Mouse (Mus musculus): ENCODE results near the gene Mknk2.

Gene Mknk2

DNA sequence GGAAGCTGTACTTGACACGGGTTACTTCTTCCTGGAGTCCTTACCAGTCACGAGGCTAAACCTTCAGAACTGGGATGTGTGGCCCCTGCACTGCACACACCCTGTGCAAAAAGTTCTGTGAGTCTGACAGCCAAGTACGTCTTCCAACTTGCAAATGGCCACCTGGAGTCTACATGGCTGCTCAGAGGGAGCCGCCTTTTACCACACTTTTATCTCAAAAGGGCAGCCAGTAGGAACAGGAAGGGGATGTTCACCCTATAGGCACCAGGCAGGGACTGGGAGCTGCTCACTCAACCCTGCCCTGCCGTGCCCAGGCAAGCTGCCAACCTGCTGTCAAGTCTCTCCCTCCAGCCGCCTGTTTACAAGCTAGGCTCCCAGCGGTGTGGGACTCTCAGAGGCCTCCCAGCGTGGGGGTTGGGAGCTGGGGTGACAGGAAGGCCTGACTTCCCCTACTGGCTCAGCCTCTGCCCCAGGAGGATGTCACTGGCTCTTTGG lies at the start of gene Mknk2:
Mknk2 (minus strand) TSS at position 171 of the 495 bp plus-strand sequence.
- peak; percentile 86 for DNase-seq (ENCODE audit: low spot score)

DNA sequence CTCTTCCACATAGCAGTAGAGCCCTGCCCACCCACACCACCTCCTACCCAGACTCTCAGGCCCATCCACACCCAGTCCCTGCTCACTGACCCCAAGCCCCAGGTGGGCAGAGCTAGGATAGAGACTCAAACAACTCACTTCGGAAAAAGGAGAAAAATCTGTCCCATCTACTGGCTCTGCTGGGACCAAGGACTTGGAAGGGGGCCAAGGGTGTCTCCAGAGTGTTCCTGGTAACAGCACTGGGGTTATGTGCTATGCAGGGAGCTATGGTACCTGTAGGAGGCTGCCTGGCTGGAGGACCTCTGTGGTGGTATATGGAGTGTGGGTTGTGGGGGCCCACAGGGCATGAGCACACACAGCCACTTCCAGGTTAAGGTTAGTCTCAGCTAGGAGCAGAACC lies 39.4 kb upstream of the Mknk2 start:
- DNase-seq (ENCODE audit: low spot score), result no peak

DNA sequence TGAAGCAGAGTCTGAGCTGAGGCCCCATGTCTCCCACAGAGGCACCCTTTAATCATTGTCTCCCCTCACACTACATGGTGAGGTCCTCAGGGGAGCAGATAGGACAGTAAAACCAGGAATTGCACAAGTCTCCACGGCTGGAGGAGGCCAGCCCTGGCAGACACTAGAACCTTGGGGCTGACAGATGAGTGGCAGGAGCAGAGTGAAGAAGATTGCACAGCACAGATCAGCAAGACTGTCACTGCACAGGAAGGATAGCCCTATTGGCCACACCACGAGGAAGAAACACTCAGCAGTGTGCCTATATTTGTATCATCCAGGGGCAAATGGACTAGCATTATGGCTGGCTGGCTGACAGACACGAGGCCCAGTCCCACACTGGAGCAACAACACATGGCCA lies 32.9 kb upstream of the Mknk2 start:
- DNase-seq (ENCODE audit: low spot score), result no peak

DNA sequence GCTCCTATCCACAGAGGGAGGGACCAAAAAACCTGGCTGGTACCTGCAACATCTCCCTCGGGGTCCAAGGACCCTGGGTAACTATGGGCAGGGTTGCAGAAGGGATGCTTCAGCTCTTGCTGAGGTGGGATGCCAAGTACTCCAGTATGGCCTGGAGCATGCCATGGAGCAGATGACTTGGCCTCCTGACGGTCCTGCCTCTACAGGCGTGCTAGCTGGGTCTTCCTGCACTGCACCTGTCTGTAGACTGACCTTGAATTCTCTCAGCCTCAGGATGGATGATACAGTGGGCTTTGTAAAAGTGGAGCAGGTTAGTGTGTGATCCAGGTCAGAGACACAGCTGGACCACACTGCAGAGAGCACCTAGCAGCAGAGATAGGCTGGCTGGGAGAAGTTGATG lies 27.6 kb upstream of the Mknk2 start:
- no peak for DNase-seq (ENCODE audit: low spot score)

DNA sequence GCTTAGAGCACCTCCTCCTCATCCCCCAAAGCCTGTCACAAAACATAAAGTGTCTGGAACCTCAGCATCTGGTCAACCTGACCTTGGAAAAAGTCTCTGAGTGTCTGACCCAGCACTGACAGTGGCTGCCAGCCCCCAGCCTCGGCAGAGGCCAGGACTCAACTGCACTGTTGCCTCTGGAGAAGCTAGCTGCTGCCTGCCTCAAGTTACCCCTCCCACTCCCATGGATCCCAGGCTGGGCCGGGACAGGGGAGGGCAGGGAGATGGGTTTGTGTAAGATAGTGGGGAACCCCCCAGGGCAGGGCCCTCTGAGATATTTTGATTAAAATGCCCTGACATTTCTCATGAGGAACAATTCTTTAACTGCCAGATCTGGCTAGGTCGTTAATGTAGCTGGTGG lies 27.1 kb upstream of the Mknk2 start:
- no peak for DNase-seq (ENCODE audit: low spot score)

DNA sequence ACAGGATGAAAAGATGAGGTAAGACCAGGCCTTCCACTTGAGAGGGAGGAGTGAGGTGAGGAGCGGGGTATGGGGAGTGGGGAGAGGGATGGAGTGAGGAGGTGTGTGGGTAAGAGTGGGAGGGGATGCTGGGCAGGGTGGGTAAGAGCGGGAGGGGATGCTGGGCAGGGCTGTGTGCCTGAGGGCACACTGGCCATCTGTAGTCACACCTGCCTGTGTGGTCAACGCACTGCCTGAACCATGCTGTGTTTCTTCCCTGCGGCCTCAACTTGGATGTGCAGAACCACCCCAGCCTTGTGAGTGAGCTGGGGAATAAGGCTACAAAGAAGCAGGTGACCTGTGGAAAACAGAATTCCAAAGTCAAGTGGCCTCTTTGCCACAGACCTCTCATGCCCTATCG lies 26.5 kb upstream of the Mknk2 start:
- DNase-seq (ENCODE audit: low spot score), result no peak

DNA sequence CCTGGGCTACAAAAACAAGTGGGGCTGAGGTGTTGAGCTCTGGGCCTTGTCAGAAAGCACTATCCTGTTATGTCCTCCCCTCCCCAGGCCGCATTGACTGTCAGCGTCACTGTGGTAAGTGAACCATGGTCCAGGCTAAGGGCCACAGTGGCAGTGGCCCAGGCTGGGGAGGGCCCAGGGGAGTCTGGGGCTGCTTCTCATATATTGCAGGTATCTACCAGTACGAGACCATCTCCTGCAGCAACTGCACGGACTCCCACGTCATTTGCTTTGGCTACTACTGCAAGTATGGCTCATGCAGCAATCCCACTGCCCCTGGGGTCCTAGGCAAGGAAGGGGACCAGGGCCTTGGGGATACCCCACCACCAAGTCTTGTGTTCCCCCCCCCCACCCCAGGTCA lies 25.7 kb upstream of the Mknk2 start:
- no peak for DNase-seq (ENCODE audit: low spot score)

DNA sequence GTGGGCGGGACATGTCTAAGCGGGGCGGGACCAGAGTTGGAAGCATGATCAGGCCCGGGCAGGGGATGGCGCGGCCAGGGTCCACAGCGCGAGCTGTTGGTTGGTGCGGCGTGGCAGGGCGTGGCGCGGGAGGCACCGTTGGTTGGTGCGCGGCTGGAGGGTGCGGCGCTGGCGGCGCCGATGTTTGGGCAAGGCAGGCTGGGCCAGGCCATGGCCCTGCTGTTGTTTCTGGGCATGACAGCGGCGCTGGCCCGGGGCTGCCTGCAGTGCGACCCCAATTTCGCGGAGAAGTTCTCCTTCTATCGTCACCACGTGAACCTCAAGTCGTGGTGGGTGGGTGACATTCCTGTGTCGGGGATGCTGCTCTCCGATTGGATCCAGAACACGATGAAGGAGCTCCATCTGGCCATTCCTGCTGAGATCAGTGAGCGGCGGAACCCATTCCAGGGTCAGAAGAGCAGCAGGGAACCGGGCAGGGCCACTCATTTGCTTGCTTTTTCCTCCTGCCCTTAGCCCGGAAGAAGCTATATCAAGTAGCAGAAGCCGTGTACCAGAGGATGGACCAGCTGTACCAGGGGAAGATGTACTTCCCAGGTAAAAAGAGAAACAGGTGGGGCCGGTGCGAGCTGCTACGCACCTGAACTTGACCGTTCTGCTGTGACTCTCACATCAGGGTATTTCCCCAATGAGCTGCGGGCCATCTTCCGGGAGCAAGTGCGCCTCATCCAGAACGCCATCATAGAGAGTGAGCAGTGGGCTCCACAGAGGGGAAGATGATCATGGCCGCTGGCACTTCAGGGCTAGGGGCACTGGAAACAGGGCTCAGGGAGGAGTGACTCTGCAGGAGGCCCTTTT lies 24.9 kb upstream of the Mknk2 start:
- peak; percentile 93 for DNase-seq (ENCODE audit: low spot score)

DNA sequence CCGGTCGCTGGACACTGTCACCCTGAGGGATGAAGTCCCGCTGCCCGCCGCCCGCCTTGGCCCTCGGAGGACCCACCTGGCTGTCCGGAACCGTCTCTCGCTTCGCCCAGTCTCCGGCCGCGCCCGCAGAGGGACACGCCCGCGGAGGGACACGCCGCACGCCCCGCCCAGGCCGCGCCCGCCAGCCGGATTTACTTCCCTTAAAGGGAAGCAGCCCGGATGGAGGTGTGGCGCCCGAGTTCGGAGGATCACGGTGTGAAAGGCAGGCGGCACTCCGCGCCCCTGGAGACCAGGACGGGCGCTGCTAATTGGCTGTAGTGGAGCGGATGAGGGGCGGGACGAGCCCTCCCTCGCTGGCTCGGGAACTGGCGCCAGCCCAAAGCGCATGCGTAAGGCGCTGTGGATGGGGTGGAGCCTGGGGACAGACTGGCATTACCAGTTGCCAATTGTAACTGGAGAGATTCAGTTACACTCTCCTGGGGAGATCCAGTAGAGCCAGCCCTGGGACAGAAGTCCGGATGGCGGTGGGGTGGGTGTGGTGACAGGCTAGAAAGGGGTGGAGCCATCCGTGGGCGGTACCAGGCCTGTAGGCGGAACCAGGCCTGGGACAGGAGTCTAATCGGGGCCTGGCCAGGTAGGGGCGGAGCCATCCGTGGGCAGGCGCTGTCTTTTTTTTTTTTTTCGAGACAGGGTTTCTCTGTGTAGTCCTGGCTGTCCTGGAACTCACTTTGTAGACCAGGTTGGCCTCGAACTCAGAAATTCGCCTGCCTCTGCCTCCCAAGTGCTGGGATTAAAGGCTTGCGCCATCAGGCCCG lies 24.0 kb upstream of the Mknk2 start, which contains the start of the genes Mob3a and Izumo4:
Mob3a (minus strand) TSS at position 257 of the 815 bp plus-strand sequence.
Izumo4 (plus strand) TSS at position 464 of the 815 bp plus-strand sequence.
- peak; percentile 96 for DNase-seq (ENCODE audit: low spot score)

DNA sequence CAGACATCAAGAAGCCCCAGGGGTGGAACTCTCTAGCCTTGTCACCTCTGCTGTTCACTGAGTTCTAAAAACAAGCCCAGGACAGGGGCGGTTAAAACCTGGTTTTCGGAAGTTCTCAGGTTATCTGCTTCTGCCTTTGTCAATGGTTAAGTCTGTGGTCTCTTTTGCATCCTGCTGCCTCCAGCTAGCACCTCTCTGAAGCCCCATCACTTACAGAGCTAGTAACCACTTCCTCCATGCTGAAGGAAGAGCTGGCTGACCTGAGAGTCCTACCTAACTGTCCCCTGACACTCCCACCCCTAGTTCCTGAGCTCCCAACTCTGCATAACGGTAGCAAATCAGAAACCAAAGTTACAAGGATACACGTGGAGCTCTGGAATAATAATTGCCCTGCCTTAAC lies 22.8 kb upstream of the Mknk2 start:
- DNase-seq (ENCODE audit: low spot score), result no peak

DNA sequence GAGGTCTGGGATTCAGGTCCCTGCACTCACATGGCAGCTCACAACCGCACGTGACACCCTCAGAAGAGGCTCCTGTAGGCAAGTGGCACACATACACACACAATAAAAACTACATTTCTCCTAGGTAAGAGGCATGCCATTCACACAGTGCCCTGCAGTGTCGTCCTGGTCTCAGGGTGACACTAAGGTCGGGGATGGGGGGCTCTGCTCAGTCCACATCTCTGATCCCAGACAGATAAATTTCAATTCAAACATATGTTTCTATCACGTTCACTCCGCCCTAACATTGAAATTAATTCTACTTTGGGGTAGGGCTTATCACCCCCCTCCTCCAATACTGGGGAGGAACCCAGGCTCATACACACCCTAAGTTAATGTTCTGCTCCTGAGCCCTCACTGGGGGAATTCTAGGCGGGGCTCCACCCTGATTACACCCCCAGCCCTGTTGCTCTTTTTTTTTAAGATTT lies 22.2 kb upstream of the Mknk2 start:
- no peak for DNase-seq (ENCODE audit: low spot score)

DNA sequence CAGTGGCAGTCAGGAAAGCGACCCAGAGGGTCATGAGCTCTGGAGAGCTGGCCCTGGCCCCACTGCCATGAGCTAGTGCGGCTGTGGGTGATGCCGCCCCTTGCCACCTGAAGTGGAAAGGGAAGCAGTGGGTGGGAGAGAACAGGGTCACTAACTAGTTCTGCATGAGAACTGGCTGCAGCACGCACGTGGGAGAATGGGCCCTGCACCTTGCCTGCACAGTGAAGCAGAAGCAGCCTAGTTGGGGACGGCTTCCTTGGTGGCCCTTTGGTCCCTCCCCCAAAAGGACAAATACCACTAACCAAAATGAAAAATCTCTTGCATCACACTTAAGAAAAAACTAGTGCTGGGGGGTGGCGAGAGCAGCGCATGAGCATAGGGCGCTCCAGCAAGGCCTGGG lies 20.7 kb upstream of the Mknk2 start:
- no peak for DNase-seq (ENCODE audit: low spot score)

DNA sequence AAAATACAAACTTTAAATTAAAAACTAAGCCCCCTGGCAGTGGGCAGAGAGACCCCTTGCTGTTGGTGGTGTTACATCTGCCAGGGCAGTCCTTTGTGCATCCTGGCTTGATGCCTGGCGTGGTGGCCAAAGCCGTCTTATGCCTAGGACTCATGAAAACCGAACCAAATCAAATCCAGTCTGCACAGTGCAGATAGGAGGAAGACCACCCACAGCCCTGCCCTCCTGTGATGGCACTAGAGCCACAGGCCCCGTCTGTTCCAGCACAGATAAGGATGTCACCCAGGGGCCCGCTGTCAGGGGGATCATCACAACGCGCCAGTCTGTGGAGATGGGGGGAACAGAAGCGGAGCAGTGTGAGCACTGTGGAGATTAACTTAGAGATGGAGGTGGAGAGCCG lies 19.9 kb upstream of the Mknk2 start:
- peak; percentile 55 for DNase-seq (ENCODE audit: low spot score)

DNA sequence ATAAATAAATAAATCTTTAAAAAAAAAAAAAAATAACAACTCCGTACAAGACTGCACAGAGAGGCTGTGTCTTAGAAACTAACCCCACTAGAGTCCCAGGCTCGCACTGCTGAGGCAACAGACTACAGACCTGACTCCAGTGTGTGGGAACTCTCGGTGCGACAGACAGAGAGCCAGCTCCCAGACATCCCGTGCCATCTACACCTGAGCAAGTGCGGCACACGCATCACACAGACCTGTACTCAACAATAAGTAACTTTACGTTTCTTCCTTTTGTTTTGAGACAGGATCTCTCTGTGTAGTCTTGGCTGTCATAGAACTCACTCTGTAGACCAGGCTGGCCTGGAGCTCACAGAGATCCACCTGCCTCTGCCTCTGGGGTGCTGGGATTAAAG lies 19.5 kb upstream of the Mknk2 start:
- no peak for DNase-seq (ENCODE audit: low spot score)

DNA sequence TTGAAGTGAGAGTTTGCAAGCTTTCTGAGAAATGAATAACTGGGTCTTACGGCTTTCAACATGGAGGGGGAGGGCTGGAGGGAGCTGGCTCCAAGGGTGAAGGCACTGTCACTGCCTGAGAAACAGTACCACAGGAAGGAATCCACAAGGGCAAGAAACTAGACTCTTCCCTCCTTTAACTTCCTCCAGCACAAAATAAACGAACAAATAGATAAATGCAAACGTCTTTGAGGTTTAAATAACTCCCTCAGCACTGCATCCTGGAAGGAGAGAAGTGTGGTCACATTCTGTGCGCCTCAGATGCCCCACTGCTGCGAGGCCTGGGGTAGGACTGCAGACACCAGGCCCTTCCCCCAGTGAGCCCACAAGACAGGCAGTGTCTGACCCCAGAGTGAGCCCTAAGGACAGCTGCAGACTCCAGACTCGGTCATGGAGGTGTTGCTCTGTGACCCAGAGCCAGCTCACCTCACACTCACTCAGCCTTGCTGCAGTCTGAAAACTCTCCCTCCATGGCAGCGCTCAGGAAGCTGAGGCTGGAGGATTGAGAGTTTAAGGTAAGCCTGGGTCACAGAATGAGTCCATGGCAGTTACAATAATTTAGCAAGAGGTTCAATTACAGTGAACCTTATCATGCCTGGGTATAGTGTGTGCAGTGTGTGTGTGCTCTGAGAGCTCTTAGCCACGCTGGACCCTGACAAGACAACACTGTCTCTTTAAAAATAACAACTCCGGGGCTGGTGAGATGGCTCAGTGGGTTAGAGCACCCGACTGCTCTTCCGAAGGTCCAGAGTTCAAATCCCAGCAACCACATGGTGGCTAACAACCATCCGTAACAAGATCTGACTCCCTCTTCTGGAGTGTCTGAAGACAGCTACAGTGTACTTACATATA lies 18.8 kb upstream of the Mknk2 start:
- DNase-seq (ENCODE audit: low spot score), result no peak

DNA sequence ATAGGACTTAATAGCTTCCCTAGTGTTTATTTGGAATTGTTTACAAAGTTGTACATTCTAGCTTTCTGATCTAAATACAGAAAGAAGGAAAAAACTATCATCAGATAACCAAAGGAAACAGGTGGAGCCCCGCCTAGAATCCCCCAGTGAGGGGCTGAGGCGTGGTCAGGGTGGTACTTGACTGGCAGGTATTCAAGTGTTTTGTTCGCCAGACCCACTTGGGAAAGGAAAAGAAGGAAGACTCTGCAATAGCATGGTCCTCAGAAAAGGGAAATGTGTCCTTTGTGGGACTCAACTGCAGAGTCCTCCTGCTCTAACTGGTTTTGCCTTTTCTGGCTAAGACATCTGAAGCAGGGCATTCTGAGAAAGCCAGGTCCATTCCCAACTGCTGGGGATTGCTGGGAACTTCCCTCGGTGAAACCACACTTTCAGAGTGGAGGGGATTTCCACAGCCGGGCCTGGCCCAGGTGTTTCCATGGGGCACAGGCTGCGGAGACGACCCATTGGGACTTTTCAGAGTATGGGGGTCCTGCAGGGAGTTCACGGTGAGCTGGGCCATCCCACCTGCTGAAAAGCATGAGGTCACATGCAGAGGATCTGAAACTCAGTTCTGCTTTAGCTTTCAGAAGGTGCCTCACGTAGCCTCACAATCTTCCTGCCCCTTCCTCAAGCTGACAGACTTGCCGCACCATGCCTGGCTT lies 18.0 kb upstream of the Mknk2 start:
- DNase-seq (ENCODE audit: low spot score), result no peak

DNA sequence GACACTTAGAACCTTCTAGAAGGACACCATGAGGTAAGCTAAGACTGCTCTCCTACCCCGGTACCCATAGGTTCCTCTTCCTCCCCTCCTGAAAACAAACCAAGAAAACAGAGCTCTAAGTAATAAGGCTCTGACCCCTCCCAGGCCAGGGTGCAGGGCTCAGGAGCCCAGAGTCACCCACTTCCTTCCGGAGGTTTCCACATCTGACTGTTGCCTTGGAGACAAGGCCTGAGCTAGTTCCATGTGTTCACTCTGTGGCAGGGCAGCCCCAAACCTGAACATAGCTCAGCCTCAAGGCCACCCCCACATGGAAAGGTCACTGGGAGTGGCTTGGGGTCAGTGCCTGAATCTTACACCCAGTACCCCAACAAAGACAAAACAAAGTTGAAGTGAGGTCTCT lies 17.3 kb upstream of the Mknk2 start:
- DNase-seq (ENCODE audit: low spot score), result peak; percentile 71

DNA sequence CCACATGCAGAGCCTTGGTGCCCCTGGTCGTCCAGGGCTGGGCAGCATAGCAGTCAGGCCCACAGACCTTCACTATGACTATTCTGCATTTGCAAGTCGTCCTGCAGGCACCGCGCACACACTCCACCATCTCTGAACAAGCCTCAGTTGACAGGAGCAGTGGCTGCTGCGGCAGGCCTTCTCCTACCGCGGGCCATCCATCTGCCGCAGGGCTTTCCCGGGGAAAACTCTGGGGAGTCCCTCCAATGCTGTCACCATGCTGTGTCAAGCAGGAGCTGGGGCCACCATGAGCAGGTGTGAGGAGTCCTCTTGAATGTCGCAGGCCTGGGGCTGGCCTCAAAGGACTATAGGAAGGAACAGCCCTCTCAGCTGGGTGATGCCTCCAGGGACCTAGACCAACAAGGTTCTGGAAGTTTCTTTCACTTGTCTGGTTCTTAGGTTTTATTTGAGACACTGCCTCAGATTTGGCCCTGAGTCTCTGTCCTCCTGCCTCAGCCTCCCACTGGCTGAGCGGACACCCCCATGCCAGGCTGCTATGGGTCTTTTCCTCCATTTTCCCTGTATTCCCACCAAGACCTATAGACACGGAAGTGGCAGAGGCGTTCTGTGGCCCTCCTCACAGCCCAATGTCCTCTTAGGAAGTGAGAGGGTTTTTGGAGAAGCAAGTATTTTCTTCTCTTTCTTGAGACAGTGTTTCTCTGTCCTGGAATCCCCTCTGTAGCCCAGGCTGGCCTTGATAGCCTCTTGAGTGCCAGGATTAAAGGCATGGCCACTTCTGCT lies 16.4 kb upstream of the Mknk2 start:
- DNase-seq (ENCODE audit: low spot score), result no peak

DNA sequence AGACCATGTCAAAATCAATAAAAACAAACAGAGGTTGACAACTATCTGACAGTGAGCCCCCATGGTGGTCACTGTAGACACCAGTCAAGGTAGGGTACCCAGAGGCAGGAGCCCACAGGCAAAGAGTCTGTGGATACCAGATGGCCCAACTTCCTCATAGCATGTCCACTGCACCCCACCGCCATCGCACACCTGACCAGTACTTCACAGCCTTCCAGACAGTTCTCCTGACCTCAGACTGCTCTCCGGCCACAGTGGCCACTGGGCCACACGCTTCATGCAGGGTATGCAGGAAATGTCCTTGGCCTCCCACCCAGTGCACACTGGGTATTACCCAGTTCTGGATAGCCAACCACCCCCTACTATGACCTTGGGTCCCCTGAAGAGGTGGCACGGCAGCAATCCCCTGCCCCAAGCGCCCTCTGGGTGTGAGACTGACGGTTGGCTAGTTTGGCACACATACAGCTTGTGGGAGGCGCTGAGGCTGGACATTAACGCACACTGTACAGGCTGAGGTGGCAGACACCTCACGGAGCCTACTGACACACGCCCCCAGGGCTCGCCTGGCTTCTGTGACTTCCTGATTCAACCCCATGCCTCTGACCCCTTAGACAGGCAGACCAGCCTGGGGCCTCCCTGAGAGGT lies 15.6 kb upstream of the Mknk2 start:
- no peak for DNase-seq (ENCODE audit: low spot score)
